Mouse (Mus musculus) liver, embryonic 12.5 days (tissue): ENCODE data around the gene Rassf8. TPM values are rescaled to one million over a fixed set of nuclear protein-coding genes. Genes with fewer than 3 reads are reported as not detected.

ENCODE experiments used
- ATAC-seq: fragments of 200-750 bp; cut with Nextera tagmentation; 2 replicates; pipeline ENCODE4 v1.8.0; 2017; ENCODE audit warnings: moderate number of reproducible peaks, mild to moderate bottlenecking, moderate library complexity
- H3K27ac ChIP-seq: fragments of 300-500 bp; sonication (generic); 2 replicates; pipeline ENCODE4 v1.5.1; 2016; ENCODE audit warnings: mild to moderate bottlenecking
- H3K27me3 ChIP-seq: fragments of 300-500 bp; sonication (generic); replicated peaks from 2 replicates; pipeline ENCODE4 v1.6.1; 2016; ENCODE audit warnings: mild to moderate bottlenecking, moderate library complexity
- H3K36me3 ChIP-seq: fragments of 300-500 bp; sonication (generic); 2 replicates; pipeline ENCODE4 v1.6.1; 2016; ENCODE audit warnings: mild to moderate bottlenecking, moderate library complexity
- H3K4me1 ChIP-seq: fragments of 300-500 bp; sonication (generic); 2 replicates; pipeline ENCODE4 v1.6.1; 2016
- H3K4me2 ChIP-seq: fragments of 300-500 bp; sonication (generic); 2 replicates; pipeline ENCODE4 v1.6.1; 2016; ENCODE audit warnings: mild to moderate bottlenecking, moderate library complexity
- H3K4me3 ChIP-seq: fragments of 300-500 bp; sonication (generic); 2 replicates; pipeline ENCODE4 v1.5.1; 2016; ENCODE audit warnings: mild to moderate bottlenecking, moderate library complexity
- H3K9ac ChIP-seq: fragments of 300-500 bp; sonication (generic); 2 replicates; pipeline ENCODE4 v1.6.1; 2016; ENCODE audit warnings: mild to moderate bottlenecking, moderate library complexity
- H3K9me3 ChIP-seq: fragments of 300-500 bp; sonication (generic); replicated peaks from 2 replicates; pipeline ENCODE4 v1.6.1; 2016; ENCODE audit warnings: mild to moderate bottlenecking, moderate library complexity
- WGBS: fragments of 180-500 bp; shearing (Covaris S2); methylation state at CpG from one replicate; pipeline ENCODE4 v1.1.7; 2016; ENCODE audit not compliant: insufficient replicate concordance; 5-methylcytosine and 5-hydroxymethylcytosine counted together
- polyA plus RNA-seq: library from polyadenylated mRNA; unstranded; fragments of >200 nt; fragmentation: Nextera tagmentation; extraction: Ambion mirVana; gene quantifications from 2 replicates; pipeline ENCODE4 v1.2.1, GENCODE M21; 2016

Gene Rassf8
- polyA plus RNA-seq, 1 experiment from 2014 or later = 1.2 TPM

GRCm38 (mm10) chr6:145726986-145727385 lies 19.6 kb upstream of the Rassf8 start:
- Histone ChIP-seq H3K27me3 (no peaks in the 10 kb centered on the region), H3K27ac (no peak overlapping the region), H3K9me3 (no peaks in the 10 kb centered on the region), H3K4me1 (no peaks in the 10 kb centered on the region), H3K4me2 (no peak overlapping the region), H3K36me3 (no peaks in the 10 kb centered on the region), H3K4me3 (no peak overlapping the region), H3K9ac (no peak overlapping the region)
- no peak for ATAC-seq
- 28% methylated on average over 5 of the region's 5 CpGs for WGBS

GRCm38 (mm10) chr6:145732868-145733267 lies 13.7 kb upstream of the Rassf8 start:
- Histone ChIP-seq H3K27ac (no peak overlapping the region), H3K4me1 (no peaks in the 10 kb centered on the region), H3K9ac (no peak overlapping the region), H3K4me2 (no peak overlapping the region), H3K4me3 (no peak overlapping the region), H3K27me3 (no peaks in the 10 kb centered on the region), H3K36me3 (no peaks in the 10 kb centered on the region), H3K9me3 (no peaks in the 10 kb centered on the region)
- ATAC-seq = no peak
- 56% methylated on average over 5 of the region's 5 CpGs for WGBS

- H3K9ac ChIP-seq = no peak overlapping the region
- H3K9me3 ChIP-seq = no peaks in the 10 kb centered on the region
- WGBS = 63% methylated on average over 4 of the region's 4 CpGs
- H3K4me3 ChIP-seq = no peak overlapping the region
- no peaks in the 10 kb centered on the region for H3K36me3 ChIP-seq
- H3K4me1 ChIP-seq = no peaks in the 10 kb centered on the region
- no peaks in the 10 kb centered on the region for H3K27me3 ChIP-seq
- no peak overlapping the region for H3K27ac ChIP-seq
- no peak for ATAC-seq
- H3K4me2 ChIP-seq = no peak overlapping the region
These were observed 13.3 kb upstream of the Rassf8 start for GRCm38 (mm10) chr6:145733276-145733675.

- no peaks in the 10 kb centered on the region for H3K27me3 ChIP-seq
- H3K36me3 ChIP-seq = no peaks in the 10 kb centered on the region
- no peak overlapping the region for H3K9ac ChIP-seq
- 54% methylated on average over 5 of the region's 5 CpGs for WGBS
- H3K9me3 ChIP-seq = no peaks in the 10 kb centered on the region
- no peaks in the 10 kb centered on the region for H3K4me1 ChIP-seq
- no peak overlapping the region for H3K4me3 ChIP-seq
- no peak overlapping the region for H3K4me2 ChIP-seq
- ATAC-seq = no peak
- no peak overlapping the region for H3K27ac ChIP-seq
These were observed 12.6 kb upstream of the Rassf8 start for GRCm38 (mm10) chr6:145733911-145734310.

- Histone ChIP-seq H3K4me3 (no peak overlapping the region), H3K9me3 (no peaks in the 10 kb centered on the region), H3K9ac (no peak overlapping the region), H3K27ac (no peak overlapping the region), H3K4me1 (no peaks in the 10 kb centered on the region), H3K27me3 (no peaks in the 10 kb centered on the region), H3K4me2 (no peak overlapping the region), H3K36me3 (no peaks in the 10 kb centered on the region)
- no peak for ATAC-seq
- 51% methylated on average over 2 of the region's 2 CpGs for WGBS
These were observed 10.4 kb upstream of the Rassf8 start for GRCm38 (mm10) chr6:145736099-145736498.

- peaks cover 11% of the 10 kb centered on the region for H3K27me3 ChIP-seq
- H3K4me1 ChIP-seq = no peaks in the 10 kb centered on the region
- ATAC-seq = no peak
- H3K9me3 ChIP-seq = no peaks in the 10 kb centered on the region
- no peak overlapping the region for H3K4me3 ChIP-seq
- H3K9ac ChIP-seq = no peak overlapping the region
- no peaks in the 10 kb centered on the region for H3K36me3 ChIP-seq
- WGBS = 65% methylated on average over 6 of the region's 6 CpGs
- H3K27ac ChIP-seq = no peak overlapping the region
- H3K4me2 ChIP-seq = no peak overlapping the region
These were observed 7.3 kb upstream of the Rassf8 start for GRCm38 (mm10) chr6:145739231-145739630.

GRCm38 (mm10) chr6:145740011-145740410 lies 6.5 kb upstream of the Rassf8 start:
- Histone ChIP-seq H3K4me2 (no peak overlapping the region), H3K9me3 (no peaks in the 10 kb centered on the region), H3K27me3 (peaks cover 19% of the 10 kb centered on the region), H3K9ac (no peak overlapping the region), H3K4me1 (no peaks in the 10 kb centered on the region), H3K36me3 (no peaks in the 10 kb centered on the region), H3K27ac (no peak overlapping the region), H3K4me3 (no peak overlapping the region)
- ATAC-seq = no peak
- WGBS = 62% methylated on average over 3 of the region's 3 CpGs

GRCm38 (mm10) chr6:145745291-145745690 lies 1.3 kb upstream of the Rassf8 start:
- no peak for ATAC-seq
- no peak overlapping the region for H3K4me3 ChIP-seq
- no peak overlapping the region for H3K9ac ChIP-seq
- peaks cover 65% of the 10 kb centered on the region for H3K27me3 ChIP-seq
- 45% methylated on average over 3 of the region's 3 CpGs for whole genome bisulfite sequencing
- no peaks in the 10 kb centered on the region for H3K9me3 ChIP-seq
- no peak overlapping the region for H3K27ac ChIP-seq
- no peak overlapping the region for H3K4me2 ChIP-seq
- no peaks in the 10 kb centered on the region for H3K36me3 ChIP-seq
- H3K4me1 ChIP-seq = peaks cover 17% of the 10 kb centered on the region

GRCm38 (mm10) chr6:145746921-145747670 lies 548 bp downstream of the Rassf8 start:
- no peak for ATAC-seq
- under 1% methylated on average over 52 of the region's 55 CpGs for WGBS
- H3K27me3 ChIP-seq = peaks cover 65% of the 10 kb centered on the region
- peaks cover 17% of the 10 kb centered on the region for H3K4me1 ChIP-seq
- H3K36me3 ChIP-seq = no peaks in the 10 kb centered on the region
- H3K4me3 ChIP-seq = peak overlapping the region; percentile 64
- peak overlapping the region; percentile 80 for H3K4me2 ChIP-seq
- peak overlapping the region; percentile 67 for H3K27ac ChIP-seq
- H3K9me3 ChIP-seq = no peaks in the 10 kb centered on the region
- H3K9ac ChIP-seq = peak overlapping the region; percentile 65

- Histone ChIP-seq H3K9ac (peak overlapping the region; percentile 65; the same call in 1 of the 2 replicates), H3K27me3 (peaks cover 65% of the 10 kb centered on the region), H3K27ac (no peak overlapping the region), H3K36me3 (no peaks in the 10 kb centered on the region), H3K9me3 (no peaks in the 10 kb centered on the region), H3K4me3 (peak overlapping the region; percentile 64), H3K4me2 (peak overlapping the region; percentile 80), H3K4me1 (peaks cover 17% of the 10 kb centered on the region)
- WGBS = 17% methylated on average over 16 of the region's 16 CpGs
- no peak for ATAC-seq
These were observed 1.4 kb downstream of the Rassf8 start for GRCm38 (mm10) chr6:145747671-145748640.

- no peak overlapping the region for H3K4me3 ChIP-seq
- no peak overlapping the region for H3K4me2 ChIP-seq
- no peak overlapping the region for H3K9ac ChIP-seq
- H3K27me3 ChIP-seq = peaks cover 42% of the 10 kb centered on the region
- no peaks in the 10 kb centered on the region for H3K9me3 ChIP-seq
- no peak overlapping the region for H3K27ac ChIP-seq
- no peaks in the 10 kb centered on the region for H3K36me3 ChIP-seq
- H3K4me1 ChIP-seq = peaks cover 17% of the 10 kb centered on the region
- WGBS = 54% methylated on average over 3 of the region's 3 CpGs
- ATAC-seq = no peak
These were observed 3.8 kb downstream of the Rassf8 start for GRCm38 (mm10) chr6:145750394-145750793.

GRCm38 (mm10) chr6:145753296-145753695 lies 6.7 kb downstream of the Rassf8 start:
- H3K4me3 ChIP-seq = no peak overlapping the region
- no peaks in the 10 kb centered on the region for H3K36me3 ChIP-seq
- peaks cover 13% of the 10 kb centered on the region for H3K27me3 ChIP-seq
- WGBS = 66% methylated on average over 6 of the region's 6 CpGs
- H3K9me3 ChIP-seq = no peaks in the 10 kb centered on the region
- H3K9ac ChIP-seq = no peak overlapping the region
- H3K27ac ChIP-seq = no peak overlapping the region
- ATAC-seq = no peak
- no peak overlapping the region for H3K4me2 ChIP-seq
- H3K4me1 ChIP-seq = peaks cover 4% of the 10 kb centered on the region; the same call in 1 of the 2 replicates
